Mouse (Mus musculus) kidney, adult 9 months (tissue): ENCODE measurements around the gene Nprl2.

Source experiments
- DNase-seq: peaks from one replicate; pipeline ENCODE4 v3.0.0; 2022

Nprl2 gene

DNA sequence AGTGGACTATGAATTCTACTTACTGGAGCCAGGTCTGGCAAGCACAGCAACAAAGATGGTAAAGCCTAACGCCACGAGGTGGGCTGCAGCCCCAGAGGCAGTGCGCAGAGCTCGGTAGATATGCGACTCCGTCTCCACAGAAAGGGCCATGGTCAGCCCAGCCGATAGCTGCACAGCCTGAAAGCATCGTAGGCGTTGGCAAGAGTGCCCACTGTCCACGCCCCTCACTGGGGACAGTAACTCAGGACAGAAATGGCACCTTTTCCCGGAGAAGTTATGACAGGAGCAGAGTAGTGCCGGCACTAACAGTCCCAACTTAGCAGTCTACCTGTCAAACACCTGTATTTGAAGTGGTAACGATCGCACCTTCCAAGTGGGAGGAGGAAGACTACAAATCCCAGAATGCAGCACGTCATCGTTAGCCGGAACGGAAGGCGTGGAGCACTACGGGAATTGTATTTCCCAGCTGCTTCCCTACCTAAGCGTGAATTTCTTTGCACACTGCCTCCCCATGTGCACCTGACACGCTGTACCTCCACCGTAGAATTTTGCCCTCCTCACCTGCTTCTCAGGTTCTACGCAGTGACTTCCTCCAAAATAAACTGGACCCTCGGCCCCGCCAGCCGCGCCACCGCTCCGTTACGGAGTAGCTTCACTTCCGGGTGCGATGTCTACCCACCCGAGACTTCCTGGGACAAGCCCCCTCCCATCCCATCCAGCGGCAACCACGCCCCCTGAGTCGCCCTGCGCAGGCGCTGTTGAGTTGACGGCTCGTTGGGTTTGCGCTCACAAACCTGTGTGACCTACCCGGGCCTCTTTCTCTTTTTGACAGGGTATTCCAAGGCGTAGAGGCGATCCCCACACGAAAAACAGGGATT lies at the start of gene Nprl2, which contains the start of gene Cyb561d2:
Gene Nprl2 (plus strand): TSS at position 753 of the 878 bp plus-strand sequence.
Gene Cyb561d2 (minus strand): TSS at position 720 of the 878 bp plus-strand sequence.
- DNase-seq, result peak; percentile 97

DNA sequence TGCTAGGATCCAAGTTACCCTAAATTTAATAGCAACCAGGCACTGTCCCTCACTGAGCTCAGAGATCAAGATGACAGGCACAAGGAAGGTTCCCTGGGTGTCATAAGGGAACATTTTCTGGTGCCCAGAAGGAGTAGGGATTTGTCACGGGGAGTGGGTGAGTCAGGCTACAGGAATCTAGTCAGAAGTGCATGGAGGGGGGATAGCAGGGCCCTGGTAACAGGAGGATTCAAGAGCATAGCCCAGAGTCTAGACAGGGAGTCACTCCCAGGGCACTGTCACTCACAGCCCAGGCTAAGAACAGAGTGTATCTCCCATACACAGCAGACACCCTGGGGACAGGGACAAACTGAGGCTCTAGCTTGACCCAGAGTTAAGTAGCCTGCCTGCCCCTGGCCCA lies 48.5 kb upstream of the Nprl2 start:
- DNase-seq, result no peak

DNA sequence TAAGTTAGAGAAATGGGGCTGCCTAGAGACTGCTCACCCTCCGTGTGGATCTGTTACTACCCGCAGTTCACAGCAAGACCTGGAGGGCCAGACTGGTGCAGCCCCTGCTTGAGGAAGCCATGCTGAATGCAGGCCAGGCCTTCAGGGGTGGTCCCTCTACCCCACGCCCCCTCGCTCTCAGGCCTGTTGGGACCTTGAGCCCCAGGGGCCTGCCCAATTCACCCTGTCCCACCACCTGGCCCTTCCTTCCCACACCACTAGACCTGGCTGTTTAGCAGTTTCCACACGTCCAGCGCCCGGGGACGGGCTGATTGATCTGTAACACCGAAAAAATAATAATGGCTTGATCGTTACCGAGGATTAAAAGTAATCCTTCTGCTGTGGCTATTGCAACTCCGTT lies 47.8 kb upstream of the Nprl2 start:
- no peak for DNase-seq

DNA sequence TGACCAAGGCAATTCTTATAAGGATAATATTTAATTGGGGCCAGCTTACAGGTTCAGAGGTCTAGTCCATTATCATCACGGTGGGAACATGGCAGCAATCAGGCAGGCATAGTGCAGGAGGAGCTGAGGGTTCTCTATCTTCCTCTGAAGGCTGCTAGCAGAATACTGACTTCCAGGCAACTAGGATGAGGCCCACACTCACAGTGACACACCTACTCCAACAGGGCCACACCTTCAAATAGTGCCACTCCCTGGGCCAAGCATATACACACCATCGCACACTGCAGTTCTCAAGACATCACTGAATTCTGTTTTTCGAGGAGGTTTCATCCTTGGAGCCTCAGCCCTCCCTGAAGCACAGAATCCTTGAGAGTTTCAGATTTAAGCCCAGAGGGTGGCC lies 45.7 kb upstream of the Nprl2 start:
- DNase-seq, result no peak

DNA sequence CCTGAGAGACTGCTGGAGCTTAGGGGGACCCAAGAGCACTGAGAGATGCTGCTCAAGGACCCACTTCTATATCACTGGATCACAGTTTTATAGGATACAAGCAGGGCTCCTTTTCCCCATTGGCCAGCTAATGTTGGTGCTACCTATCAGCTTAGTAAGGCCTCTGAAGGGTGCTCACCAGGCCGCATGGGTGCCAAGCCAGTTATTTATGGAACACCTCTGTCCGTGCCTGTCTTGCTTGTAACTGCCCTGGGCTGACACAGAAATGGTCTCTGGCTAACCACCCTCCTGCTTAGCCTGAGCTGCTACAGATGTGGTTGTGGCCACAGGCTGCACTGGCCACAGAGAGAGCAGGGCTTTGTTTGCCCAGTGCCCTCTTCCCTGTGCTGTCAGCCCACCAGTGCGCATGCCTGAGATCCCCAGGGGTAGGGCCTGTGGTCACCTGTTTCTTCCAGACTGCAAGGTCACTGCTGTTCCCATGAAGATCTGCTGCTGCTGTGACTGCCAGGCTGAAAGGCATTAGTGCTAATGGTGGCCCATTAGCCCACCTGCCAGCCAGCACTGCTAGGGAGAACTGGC lies 41.2 kb upstream of the Nprl2 start:
- DNase-seq, result no peak

DNA sequence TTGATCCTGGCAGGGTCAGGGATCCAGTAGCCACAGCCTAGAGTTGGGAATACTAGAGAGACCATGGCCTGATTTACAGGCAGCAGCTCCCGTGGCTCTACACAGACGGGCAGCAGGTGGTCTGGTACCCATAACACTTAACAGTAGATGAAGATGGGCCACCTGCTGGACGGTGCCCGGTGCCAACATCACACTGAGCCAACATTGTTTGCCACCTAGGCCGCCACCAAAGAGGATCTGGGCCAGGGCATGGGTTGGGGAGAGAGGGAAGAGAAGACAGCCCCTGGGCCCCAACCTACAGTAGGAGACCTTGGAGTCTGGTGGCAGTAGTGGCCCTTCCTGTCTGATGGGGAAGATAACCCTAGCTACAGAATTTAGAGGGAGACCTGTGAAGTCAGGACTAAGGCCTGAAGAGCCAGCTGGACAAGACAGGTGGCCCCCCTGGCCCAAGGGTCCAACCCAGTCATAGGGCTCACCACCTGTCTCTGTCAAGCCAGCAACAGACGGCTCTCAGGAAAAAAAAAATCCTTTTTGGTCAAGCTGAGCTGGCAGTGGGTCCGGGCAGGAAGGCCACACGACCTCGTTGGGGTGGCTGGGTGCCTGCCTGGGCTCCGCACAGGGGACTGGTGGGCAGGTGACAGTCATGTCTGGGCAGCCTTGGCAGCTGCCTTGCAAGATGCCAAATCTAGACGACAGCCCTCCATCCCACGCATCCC lies 39.7 kb upstream of the Nprl2 start:
- no peak for DNase-seq

DNA sequence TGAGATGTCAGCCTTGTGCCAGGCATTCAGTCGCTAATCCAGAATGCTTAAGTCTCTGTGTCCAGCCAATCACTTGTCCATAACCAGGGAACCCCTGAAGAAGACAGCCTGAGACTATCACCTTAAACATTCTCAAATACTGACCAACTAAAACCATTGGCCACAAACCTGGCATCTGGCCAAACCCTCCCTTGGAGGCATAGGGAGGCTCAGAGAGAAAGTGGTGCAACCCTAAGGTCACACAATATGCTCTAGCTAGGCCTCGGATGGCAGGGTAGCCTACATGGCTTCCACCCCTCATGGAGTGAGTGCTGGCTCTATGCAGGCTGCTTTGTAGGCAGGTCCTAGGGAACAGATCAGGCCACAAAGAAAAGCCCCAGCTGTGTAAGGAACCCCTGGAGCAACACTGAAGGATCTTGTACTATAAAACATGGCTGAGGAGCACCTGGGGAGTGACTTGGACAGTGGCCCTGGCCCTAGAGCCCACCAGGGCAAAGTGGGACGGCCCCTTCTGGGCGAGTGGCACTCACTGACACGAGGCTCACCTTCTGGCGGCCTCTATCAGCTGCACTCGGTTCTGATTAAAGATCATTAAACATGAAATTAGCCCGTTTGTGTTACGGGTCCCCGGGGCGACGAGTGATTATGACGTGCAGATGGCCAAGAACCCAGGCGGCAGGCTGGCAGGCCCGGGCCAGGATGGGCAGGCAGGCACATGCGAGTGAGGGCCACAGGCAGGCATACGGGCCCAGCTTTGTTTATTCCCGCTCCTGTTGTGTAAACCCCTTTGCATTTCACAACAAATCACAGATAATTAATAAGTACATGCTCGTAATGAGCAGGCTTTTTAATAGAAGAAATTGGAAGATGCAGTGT lies 37.1 kb upstream of the Nprl2 start:
- no peak for DNase-seq

DNA sequence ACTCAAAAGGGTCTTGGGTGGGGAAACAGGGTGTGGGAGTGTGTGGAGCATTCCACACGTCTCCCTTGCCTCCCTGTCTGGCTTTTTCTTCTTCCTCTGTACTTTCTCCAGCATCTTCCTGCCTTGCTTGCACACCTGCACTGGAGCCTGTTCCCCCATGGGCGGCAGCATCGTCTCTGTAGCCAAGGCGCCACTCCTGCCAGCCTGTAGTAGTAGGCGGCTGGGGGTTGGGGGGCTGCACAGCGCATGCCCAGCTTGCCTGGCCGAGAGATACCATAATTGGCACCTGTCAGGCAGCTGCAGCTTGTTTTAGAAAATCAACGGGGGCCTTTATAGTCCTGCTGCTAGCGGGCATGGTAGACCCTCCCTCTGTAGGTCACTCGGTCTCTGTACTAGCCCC lies 33.8 kb upstream of the Nprl2 start:
- DNase-seq, result no peak

DNA sequence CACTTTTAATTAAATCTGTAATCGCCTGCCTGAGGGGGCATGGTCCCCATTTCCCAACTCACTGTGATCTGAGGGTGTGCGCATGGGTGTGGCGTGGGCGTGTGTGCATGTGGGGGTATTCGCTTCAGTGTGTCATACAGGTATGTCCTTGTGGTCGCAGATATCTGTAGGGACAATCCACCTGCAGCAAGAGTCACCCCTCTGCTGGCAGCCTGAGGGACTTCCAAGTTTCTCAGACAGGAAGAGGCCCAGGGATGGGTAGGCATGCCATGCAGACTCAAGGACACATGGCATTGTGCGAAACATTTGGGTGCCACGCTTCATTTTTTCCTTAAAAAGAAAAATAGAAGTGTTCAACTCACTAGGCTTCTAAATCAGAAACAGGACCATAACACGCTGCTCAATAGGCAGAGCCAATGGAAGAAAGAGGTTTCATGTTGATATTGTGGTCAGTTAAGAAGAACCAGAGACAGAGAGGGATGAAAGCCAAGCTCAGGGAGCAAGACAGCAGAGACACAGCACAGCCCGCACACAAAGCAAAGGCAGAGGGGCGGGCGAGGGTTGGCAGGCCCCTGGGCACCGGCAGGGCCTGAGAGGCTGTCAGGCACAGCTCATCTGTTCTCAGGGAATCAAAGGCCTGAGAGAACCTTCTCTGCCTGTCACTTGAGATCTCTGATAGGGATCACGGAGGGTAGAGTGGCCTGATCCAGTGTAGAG lies 31.5 kb upstream of the Nprl2 start:
- no peak for DNase-seq

DNA sequence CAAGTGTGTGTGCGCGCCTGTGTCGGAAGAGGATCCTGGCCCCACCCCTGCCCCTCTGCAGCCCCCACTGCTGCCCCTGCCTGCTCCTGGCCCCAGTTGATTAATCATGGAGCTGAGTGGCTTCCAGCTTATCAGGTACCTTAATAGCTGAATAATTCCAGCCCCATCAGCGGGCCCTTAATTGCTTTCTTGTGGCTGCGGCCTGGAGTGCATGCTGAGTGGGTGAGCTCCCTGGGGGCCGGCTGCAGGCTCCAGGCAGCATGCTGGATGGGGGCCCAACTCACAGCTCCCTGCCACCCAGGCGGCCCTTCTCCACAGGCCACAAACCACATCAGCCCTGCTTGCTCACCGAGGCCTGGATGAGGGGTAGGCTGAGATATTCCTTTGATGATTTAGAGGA lies 30.6 kb upstream of the Nprl2 start:
- DNase-seq, result no peak

DNA sequence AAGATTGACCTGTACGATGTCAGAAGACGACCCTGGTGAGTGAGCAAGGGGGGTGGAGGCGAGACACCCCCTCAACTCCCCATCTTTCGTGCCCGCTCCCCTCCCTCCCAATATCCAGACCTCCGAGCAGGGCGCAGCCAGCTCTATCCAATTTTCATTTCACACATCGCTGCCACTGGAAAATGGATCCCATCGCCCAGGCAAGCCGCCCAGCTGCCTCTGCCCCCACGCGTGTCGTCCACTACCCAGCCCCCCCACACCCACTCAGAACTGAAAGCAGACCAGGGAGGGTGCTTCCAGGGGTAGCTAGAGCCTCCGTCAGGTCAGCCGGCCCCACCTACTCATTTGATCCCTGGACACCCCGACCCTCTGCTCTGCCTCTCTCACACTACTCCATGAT lies 29.7 kb upstream of the Nprl2 start:
- DNase-seq, result no peak

DNA sequence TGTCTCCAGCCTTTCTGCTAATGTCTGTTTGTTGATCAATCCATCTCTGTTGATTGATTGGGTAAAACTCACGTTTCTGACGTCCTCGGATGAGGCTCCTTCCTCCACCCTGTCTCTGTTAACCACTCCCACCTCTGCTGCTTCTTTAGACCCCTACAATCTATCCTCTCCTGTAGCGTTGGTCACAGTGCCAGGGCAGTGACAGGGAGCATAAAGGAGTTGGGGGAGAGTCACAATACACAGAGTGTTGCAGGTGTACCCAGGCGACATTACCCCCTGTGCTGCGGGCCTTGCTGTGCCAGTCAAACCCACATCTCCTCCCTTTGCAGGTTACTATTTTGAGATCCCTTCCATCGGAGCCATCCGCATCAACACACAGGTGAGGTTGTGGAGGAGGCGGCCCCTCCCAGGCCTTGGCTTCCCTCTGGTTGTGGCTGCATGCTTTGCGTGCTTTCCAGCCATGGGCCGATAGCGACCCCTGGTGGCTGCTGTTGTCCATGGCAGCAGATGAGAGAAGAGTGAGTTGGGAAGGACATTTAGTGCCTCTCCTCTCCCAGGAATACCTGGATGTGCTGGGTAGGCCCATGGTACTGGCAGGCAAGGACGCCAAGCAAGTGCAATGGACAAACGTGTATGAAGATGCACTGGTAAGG lies 27.6 kb upstream of the Nprl2 start:
- peak; percentile 82 for DNase-seq

DNA sequence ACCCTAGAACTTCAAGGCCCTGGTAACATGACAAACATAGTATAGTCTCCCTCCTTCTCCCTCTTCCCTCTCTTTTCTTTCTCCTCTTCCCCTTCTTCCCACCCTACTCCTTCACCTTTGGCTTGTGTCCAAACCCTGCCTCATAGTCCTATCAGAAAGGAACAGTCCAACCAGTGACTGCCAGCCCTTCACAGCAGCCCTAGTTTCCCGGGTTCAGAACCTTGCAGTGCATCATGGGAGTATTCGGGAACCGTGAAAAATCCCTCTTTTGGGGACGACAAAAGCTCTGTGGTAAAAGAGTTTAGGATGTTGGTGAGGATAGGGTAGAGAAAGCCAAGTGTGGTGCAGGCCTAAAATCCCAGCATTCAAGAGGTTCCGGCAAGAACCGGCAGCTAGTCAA lies 21.7 kb upstream of the Nprl2 start:
- no peak for DNase-seq

DNA sequence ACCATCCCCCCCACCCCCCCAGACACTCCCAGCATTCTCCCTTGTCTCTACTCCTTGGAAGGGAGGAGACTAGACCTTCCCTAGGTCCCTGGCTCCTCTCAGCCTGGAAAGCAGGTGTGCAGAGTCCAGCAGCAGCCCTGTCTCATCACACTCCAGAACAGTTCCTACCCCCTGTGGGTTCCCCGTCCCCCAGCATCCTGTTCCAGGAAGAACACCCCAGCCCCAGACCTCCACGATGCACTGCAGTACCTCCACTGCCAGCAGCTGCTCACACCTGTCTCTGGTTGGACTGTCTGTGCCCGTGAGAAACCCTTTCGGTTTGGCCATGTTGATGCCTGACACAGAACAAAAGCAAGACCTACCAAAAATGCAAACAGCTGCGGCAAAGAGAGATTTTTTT lies 20.8 kb upstream of the Nprl2 start:
- DNase-seq, result no peak

DNA sequence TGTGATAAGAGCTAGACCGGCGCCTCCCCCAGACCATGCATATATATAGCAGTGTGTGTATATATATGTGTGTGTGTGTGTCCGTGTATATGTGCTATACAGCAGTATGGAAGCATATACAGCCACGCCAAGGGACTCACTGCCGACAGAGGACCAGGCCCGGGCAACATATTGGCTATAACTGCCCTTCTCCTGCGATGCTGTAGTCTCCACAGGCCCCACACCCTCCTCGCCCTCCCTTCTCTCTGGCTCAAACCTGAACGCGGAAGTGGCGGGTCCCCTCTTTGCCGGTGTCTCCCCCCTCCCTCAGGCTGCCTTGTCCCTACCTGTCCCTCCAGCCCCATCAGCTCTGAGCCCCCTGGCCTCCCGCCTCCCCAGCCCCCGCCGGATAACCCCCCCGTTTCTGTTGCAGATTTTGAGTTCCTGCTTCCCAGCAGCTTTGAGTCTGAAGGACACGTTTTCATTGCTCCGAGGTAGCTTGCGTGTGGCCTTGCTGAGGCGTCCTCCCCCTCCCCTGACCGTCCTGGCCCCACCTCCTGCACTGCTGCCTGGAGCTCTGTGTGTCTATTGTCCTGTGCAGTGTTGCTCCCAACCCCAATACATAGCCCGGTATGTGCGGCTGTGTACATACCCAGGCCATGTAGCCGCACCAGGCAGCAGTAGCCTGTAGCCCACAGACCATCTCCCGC lies 20.2 kb upstream of the Nprl2 start:
- no peak for DNase-seq

DNA sequence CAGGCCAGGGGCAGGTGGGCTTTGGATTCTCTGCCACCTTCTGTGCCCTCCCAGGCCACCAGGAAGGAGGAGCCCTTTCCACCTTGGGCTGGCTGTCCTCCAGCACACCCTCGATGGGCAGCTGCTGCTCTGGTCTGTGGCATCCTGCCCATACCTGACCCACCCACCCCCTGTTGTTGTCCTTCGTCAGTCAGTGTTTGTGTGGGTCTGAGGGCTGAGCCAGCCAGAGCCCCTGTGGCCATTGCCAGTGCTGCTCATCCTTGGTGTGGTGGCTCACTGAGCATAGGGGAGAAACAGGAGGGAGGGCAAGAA lies 19.7 kb upstream of the Nprl2 start:
- DNase-seq, result no peak

DNA sequence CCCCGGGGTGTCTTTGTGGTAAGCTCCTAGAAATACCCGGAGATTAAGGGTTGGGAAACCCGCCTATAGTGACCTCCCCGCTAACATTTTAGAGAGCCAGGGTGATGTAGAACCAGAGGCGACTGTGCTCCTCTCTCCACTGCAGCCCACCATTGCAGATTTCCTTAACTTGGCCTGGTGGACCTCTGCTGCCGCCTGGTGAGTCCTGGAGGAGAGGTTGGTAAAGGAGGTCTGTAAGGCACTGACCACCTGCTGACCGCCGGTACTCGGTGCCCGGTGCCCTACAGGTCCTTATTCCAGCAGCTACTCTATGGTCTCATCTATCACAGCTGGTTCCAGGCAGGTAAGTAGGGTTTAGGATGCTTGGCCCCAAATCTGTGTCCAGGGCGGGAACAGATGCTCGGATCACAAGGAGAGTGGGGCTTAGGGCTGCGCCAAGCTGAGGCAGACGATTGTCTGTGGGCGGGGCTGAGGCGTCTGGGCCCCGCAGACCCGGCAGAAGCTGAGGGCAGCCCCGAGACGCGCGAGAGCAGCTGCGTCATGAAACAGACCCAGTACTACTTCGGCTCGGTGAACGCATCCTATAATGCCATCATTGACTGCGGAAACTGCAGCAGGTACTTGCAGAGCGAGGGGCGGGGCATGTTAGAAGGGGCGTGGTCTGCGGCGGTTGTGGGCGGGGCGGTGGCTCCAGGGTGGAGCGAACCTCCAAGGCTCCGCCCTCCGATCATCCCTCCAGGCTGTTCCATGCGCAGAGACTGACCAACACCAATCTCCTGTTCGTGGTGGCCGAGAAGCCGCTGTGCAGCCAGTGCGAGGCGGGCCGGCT lies 15.6 kb upstream of the Nprl2 start:
- peak; percentile 80 for DNase-seq

DNA sequence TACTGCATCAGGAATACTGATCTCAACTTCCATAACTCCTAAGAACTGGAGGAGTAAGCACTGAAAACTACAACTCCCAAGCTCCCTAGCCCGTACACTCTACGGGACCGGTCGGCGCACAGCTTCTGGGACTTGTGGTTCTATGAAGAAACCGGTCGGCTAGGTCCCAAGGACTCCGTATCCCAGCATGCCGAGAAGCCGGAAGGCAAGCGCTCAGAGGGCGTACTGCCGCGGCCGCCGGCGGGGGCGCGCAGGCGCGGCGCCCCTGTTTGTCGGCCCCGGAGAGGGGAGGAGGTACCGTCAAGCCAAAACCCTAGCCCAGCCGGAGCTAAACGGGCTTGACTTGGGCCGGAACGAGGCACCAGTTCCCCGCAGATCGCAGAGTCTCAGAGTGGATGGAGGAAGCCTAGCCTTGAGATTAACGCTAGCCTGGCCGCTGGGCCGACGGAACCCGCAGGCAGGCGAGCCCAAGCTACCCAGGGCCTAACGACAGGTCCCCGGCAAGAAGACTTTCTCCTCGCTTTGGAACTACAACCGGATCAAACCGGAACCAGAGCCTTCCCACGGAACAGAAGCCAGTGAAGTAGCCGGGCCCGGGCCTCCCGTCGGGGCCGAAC lies 8.1 kb upstream of the Nprl2 start, which contains the start of gene Tmem115:
Gene Tmem115 (plus strand): TSS at position 155 of the 617 bp plus-strand sequence.
- DNase-seq, result peak; percentile 98

DNA sequence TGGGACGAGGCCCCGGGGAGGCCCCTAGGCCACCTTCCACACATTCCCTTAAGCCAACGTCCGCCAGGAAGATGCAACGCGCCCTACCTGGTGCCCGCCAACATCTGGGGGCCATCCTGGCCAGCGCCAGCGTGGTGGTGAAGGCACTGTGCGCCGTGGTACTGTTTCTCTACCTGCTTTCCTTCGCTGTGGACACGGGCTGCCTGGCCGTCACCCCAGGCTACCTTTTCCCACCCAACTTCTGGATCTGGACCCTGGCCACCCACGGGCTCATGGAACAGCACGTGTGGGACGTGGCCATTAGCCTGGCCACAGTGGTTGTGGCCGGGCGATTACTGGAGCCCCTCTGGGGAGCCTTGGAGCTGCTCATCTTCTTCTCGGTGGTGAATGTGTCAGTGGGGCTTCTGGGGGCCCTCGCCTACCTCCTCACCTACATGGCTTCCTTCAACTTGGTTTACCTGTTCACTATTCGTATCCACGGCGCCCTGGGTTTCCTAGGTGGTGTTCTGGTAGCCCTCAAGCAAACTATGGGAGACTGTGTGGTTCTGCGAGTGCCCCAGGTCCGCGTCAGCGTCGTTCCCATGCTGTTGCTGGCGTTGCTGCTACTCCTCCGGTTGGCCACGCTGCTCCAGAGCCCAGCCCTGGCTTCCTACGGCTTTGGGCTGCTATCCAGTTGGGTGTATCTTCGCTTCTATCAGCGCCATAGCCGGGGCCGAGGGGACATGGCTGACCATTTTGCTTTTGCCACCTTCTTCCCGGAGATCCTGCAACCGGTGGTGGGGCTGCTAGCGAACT lies 7.4 kb upstream of the Nprl2 start:
- DNase-seq, result no peak
